Mouse (Mus musculus) brain, adult 2 months (tissue): ENCODE measurements at regions not wholly inside any gene's neighbourhood (a gene's known extent, or its start where the extent isn't known, plus 50 kb on each side); places are given as distances from the start of the nearest gene placed in this dataset.
"Not testable (repeated sequence)": the region's sequence is repeated elsewhere in the genome, so short reads cannot be mapped to it uniquely, and the experiment has no call there.

ENCODE experiments used
- DNase-seq: peaks from one replicate; pipeline ENCODE4 v3.0.0; 2011; ENCODE audit warnings: low read depth, low spot score

GRCm38 (mm10) chr13:35598003-35598402, 61.6 kb upstream of the Cdyl start:
- DNase-seq: no peak

- DNase-seq: no peak
Measured at GRCm38 (mm10) chr13:35601560-35602135, 58.0 kb upstream of the Cdyl start.

GRCm38 (mm10) chr13:35603080-35603479, 56.6 kb upstream of the Cdyl start:
- DNase-seq: no peak

GRCm38 (mm10) chr13:35604061-35604460, 55.6 kb upstream of the Cdyl start:
- peak; percentile 27 for DNase-seq

- DNase-seq: no peak
Measured at GRCm38 (mm10) chr13:35604765-35605164, 54.9 kb upstream of the Cdyl start.

- not testable (repeated sequence) for DNase-seq
Measured at GRCm38 (mm10) chr13:35606857-35607561, 52.6 kb upstream of the Cdyl start.

GRCm38 (mm10) chr13:35607710-35608109, 51.9 kb upstream of the Cdyl start:
- no peak for DNase-seq
